Mouse (Mus musculus): ENCODE data around the gene Brox. TPM values are rescaled to one million over a fixed set of nuclear protein-coding genes. Genes with fewer than 3 reads are reported as not detected.
"Not testable (repeated sequence)": the region's sequence is repeated elsewhere in the genome, so short reads cannot be mapped to it uniquely, and the experiment has no call there.

Brox gene
- polyA plus RNA-seq (2015; fragmentation: Nextera tagmentation; extraction: Ambion mirVana): 78.6 and 81.2 TPM in 2 replicates

DNA sequence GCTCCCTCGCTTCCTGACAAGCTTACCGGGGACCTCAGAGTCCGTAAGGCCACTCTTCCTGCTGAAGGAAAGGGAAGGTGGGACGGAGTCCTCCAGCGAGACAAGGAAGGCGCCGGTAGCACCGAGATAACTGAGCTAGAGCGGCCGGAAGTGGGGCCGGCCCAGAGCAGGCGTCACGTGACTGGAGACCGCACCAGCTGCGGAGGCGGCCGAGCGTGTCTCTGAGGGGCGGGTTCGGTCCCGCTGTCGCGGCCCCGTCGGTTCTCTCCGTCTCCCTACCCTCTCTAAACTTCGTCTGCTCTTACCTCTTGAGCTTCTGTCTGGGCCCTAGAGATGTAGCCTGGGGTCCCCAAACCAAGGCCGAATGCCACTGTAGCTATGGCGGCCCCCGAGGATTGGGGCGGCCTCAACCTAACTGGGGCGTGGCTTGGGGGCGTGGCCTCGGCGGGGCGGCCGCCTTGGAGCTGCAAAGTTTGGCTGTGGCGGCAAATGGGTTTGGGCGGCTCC lies at the start of gene Brox:
Gene Brox, minus strand, starts transcription at position 393 of the 507 bp plus-strand sequence.
- Histone ChIP-seq H3K27me3 (no peaks in the 10 kb centered on the region), H3K27ac (peak within 1 kb of the TSS; percentile 57), H3K9ac (peak within 1 kb of the TSS; percentile 66), H3K4me3 (peak within 1 kb of the TSS; percentile 52), H3K4me2 (peak within 1 kb of the TSS; percentile 63), H3K36me3 (ENCODE audit: poor library complexity, severe bottlenecking) (peaks cover 14% of the 10 kb centered on the region), H3K4me1 (peaks cover 6% of the 10 kb centered on the region; the same call in 1 of the 2 replicates), H3K9me3 (replicated peaks) (no peaks in the 10 kb centered on the region)
- ATAC-seq: peak; percentile 96
- WGBS: under 1% methylated on average over 39 of the region's 39 CpGs

DNA sequence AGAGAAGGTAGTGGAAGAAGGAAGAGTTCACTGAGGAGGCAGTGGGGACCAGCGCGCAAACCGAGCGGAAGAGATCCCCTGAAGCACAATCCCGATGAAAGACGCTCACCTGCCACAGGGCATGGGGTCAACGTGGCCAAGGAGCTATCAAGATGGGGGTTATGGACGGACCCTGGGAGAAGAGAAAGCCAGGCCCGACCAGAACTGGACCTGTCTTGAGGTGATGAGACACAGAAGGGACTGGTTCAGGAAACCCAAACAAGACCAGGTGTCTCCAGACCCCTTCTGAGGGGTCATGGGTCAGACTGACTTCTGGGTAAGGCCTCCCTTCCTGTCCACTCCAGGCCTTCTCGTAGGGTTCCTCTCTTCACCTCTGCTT lies 48.7 kb upstream of the Brox start:
- H3K36me3 ChIP-seq (ENCODE audit: poor library complexity, severe bottlenecking): peaks cover 42% of the 10 kb centered on the region
- H3K27ac ChIP-seq: peak overlapping the region; percentile 80
- 11% methylated on average over 10 of the region's 10 CpGs for WGBS
- ATAC-seq: no peak
- no peaks in the 10 kb centered on the region for H3K9me3 ChIP-seq (replicated peaks)
- peak overlapping the region; percentile 72 for H3K4me2 ChIP-seq
- peak overlapping the region; percentile 93 for H3K9ac ChIP-seq
- no peaks in the 10 kb centered on the region for H3K27me3 ChIP-seq
- H3K4me1 ChIP-seq: peaks cover 15% of the 10 kb centered on the region
- H3K4me3 ChIP-seq: peak overlapping the region; percentile 98

DNA sequence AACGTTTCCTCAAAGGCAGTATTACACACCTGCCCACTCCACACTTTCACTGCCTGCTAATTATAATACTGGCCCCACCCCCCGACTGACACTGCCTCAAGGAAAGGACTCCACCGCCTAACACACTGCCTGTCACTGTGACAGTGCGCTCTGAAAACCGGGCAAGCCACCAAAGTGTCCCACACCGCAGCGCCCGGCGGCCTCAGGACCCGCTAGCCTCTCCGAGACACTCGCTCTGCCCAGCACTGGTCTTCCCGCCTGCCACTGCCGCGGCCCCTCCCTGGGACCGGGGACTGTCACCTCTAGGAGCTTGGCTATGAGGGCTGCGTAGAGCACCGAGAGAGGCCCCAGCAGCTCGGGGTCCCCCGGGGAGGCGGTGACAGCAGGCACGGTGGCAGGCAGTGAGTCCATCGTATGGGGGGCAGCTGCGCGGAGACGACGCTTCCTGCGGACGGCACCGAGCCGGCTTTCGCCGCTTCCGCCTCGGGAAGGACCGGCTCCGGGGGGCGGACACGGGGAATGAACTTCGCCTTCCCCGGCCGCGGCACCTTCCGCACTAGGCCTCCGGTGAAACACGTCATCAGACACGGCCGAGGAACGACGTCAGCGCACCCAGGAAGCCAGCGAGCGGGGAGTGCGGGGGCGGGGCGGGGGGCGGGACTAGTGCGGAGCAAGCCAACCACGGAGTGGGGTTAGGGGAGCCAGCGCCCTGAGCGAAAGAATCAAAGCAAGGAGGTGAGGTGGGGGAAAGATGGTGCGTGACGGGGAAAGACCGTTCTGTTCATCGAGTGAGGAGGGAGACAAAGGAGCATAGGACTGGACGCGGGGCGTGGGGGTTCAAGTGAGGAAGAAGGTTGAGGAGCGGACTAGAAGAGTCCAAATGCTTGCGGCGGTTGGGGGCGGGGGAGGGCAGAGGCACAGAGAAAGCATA lies 48.1 kb upstream of the Brox start:
- Histone ChIP-seq H3K4me1 (peaks cover 15% of the 10 kb centered on the region), H3K27ac (peak overlapping the region; percentile 80), H3K4me2 (peak overlapping the region; percentile 72), H3K27me3 (no peaks in the 10 kb centered on the region), H3K9ac (peak overlapping the region; percentile 93), H3K4me3 (peak overlapping the region; percentile 98), H3K36me3 (ENCODE audit: poor library complexity, severe bottlenecking) (peaks cover 42% of the 10 kb centered on the region), H3K9me3 (replicated peaks) (no peaks in the 10 kb centered on the region)
- ATAC-seq: peak; percentile 99
- under 1% methylated on average over 71 of the region's 72 CpGs for WGBS

DNA sequence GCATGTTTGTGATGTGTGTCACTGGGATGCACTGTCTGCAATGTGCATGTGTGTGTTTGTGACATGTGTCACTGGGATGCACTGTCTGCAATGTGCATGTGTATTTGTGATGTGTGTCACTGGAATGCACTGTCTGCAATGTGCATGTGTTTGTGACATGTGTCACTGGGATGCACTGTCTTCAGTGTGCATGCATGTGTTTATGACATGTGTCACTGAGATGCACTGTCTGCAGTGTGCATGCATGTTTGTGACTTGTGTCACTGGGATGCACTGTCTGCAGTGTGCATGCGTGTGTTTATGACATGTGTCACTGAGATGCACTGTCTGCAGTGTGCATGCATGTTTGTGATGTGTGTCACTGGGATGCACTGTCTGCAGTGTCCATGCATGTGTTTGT lies 45.8 kb upstream of the Brox start:
- not testable (repeated sequence) for H3K4me2 ChIP-seq; H3K9me3 ChIP-seq (replicated peaks); H3K4me3 ChIP-seq; H3K9ac ChIP-seq; ATAC-seq; H3K27me3 ChIP-seq; H3K27ac ChIP-seq
- H3K4me1 ChIP-seq: peaks cover 15% of the 10 kb centered on the region
- H3K36me3 ChIP-seq (ENCODE audit: poor library complexity, severe bottlenecking): peaks cover 40% of the 10 kb centered on the region
- 92% methylated on average over 1 of the region's 1 CpGs for WGBS

DNA sequence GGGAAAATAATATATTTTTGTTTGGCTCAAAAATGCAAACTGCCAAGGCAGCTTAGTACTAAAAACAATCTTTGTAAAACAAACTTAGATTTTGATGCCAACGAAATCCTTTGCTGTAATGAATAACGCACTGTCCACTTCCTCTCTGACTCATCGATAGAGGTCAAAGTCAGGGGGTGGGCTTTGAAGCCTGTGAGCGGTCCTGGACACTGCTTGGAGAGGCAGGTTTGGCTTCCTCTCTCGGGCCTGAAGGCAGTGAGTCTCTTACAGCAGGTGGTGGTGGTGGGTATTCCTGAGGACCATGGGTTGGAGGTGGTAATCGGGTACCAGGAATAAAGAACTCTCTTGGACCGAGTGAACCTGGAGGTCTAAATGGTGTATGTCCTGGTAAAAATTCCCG lies 30.1 kb upstream of the Brox start:
- Histone ChIP-seq H3K27me3 (no peaks in the 10 kb centered on the region), H3K4me1 (no peaks in the 10 kb centered on the region), H3K4me3 (no peak overlapping the region), H3K4me2 (no peak overlapping the region), H3K27ac (no peak overlapping the region), H3K36me3 (ENCODE audit: poor library complexity, severe bottlenecking) (peaks cover 84% of the 10 kb centered on the region), H3K9ac (no peak overlapping the region), H3K9me3 (replicated peaks) (no peaks in the 10 kb centered on the region)
- no peak for ATAC-seq
- 94% methylated on average over 8 of the region's 8 CpGs for WGBS

DNA sequence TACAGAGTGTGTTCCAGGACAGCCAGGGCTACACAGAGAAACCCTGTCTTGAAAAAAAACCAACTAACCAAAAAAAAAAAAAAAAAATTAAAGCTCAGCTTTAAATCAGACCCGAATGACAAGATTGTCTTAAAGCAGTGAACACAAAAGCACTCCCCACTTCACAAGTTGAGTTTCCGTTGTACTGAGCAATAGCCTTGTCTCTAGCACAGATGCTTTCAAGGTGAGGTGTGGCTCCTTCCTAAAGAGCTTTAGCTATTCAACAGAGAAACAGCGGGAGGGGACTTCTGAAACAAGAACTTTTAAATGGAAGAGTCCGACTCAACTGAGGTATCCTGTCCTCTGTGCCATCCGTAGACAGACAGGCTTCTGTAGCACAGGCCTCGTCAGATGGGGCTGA lies 27.4 kb upstream of the Brox start:
- no peak overlapping the region for H3K9ac ChIP-seq
- no peak for ATAC-seq
- no peak overlapping the region for H3K27ac ChIP-seq
- H3K9me3 ChIP-seq (replicated peaks): no peaks in the 10 kb centered on the region
- WGBS: 93% methylated on average over 6 of the region's 6 CpGs
- no peak overlapping the region for H3K4me2 ChIP-seq
- H3K27me3 ChIP-seq: no peaks in the 10 kb centered on the region
- no peak overlapping the region for H3K4me3 ChIP-seq
- peaks cover 80% of the 10 kb centered on the region for H3K36me3 ChIP-seq (ENCODE audit: poor library complexity, severe bottlenecking)
- H3K4me1 ChIP-seq: no peaks in the 10 kb centered on the region

DNA sequence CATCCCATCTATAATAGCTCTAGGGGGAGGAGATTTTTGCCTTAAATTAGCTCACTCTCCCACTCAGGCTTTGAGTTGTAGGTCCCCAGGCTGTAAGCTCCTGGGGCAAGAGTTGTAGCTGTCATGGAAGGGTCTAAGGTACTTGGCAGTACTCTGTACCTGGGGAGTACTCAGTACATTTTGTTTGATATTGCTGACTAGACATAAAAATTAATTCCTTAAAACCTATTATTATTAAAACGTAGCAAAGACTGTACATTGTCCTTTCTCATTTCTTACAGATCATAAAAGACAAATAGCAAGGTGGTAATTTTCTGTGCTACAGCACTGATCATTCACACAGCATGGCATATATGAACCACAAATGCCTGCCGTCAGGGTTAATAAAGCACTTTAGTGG lies 26.9 kb upstream of the Brox start:
- H3K9ac ChIP-seq: no peak overlapping the region
- 92% methylated on average over 2 of the region's 2 CpGs for WGBS
- no peak overlapping the region for H3K4me2 ChIP-seq
- H3K4me3 ChIP-seq: no peak overlapping the region
- H3K4me1 ChIP-seq: no peaks in the 10 kb centered on the region
- peaks cover 80% of the 10 kb centered on the region for H3K36me3 ChIP-seq (ENCODE audit: poor library complexity, severe bottlenecking)
- no peaks in the 10 kb centered on the region for H3K27me3 ChIP-seq
- no peak overlapping the region for H3K27ac ChIP-seq
- H3K9me3 ChIP-seq (replicated peaks): no peaks in the 10 kb centered on the region
- no peak for ATAC-seq

DNA sequence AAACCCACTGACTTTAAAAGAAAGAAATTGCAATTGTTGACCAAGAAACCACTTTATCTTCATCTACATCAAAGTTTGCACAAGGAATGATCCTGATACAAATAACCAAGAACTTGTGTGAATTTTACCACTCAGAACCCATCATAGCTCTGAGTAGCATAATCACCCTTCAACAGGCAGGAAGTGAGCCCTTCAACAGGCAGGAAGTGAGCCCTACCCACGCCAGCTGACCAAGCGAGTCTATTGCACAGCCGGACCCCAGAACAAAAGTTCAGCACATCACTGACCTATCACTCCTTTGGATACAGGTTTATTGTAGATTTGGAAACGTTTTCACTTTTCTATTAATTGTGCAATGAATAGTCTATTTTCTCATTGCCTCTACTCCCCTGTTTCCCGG lies 25.4 kb upstream of the Brox start:
- H3K36me3 ChIP-seq (ENCODE audit: poor library complexity, severe bottlenecking): peaks cover 77% of the 10 kb centered on the region

DNA sequence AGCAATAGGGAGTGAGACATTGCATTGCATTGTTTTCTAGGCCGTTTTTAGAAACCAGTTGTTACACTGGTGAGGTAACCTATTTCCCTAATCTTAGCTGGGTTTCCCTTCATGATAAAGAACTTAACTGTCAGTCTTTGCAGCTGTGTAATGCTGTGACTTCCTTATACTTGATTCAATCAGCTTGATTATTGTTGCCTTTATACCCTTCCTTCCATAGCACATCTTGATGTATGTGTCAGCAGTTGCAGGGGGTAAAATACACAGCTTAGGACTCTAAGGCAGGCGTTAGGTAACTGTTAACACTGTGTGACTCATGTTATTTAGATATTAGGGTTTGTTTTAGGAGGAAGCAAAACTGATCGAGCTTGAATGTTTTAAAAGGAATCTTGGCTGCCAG lies 23.6 kb upstream of the Brox start:
- Histone ChIP-seq H3K9me3 (replicated peaks) (no peaks in the 10 kb centered on the region), H3K4me1 (no peaks in the 10 kb centered on the region), H3K27me3 (no peaks in the 10 kb centered on the region), H3K9ac (no peak overlapping the region), H3K36me3 (ENCODE audit: poor library complexity, severe bottlenecking) (peaks cover 79% of the 10 kb centered on the region), H3K4me3 (no peak overlapping the region), H3K4me2 (no peak overlapping the region), H3K27ac (no peak overlapping the region)
- 87% methylated on average over 3 of the region's 3 CpGs for WGBS
- ATAC-seq: no peak

More for the DNA sequence above, 25.4 kb upstream of the Brox start:
- not testable (repeated sequence) for H3K9me3 ChIP-seq (replicated peaks); H3K9ac ChIP-seq; H3K4me1 ChIP-seq; H3K27ac ChIP-seq; H3K4me2 ChIP-seq; ATAC-seq; H3K4me3 ChIP-seq; H3K27me3 ChIP-seq
- WGBS: 92% methylated on average over 5 of the region's 5 CpGs

DNA sequence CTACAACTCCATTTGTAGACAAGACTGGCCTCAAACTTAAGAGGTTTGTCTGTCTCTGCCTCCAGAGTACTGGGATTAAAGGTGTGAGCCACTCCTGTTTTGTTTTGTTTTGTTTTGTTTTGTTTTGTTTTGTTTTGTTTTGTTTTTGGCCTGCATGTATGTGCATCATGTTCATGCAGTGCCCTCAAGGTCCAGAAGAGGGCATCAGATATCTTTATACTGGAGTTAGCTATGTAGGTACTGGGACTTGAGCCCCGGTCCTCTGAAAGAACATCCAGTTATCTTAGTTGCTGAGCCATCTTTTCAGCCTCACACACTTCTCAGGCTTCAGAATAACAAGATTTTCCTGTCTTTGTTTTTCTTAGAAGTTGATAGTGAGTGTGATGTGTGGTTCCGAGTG lies 18.7 kb upstream of the Brox start:
- WGBS: 91% methylated on average over 2 of the region's 2 CpGs
- peaks cover 73% of the 10 kb centered on the region for H3K36me3 ChIP-seq (ENCODE audit: poor library complexity, severe bottlenecking)
- no peak for ATAC-seq

DNA sequence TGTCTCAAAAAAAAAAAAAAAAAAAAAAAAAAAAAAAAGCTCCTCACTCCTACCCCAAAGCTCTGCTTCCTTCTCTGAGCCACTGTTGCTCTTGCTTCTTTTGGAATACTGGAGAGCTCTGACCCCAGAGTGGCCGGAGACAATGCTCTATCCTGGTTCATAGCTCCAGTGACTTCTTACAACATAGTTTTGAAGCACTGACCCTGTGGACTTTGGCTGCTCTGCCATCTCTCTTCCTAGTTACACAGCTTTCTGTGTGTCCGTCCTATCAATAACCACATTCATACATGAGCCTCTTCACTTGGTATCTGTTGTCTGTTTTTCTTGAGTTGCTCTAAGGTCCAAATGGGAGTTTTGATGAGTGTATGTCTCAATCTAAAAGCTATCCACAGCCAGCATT lies 15.0 kb upstream of the Brox start:
- 90% methylated on average over 2 of the region's 2 CpGs for WGBS
- no peaks in the 10 kb centered on the region for H3K27me3 ChIP-seq
- no peak overlapping the region for H3K4me3 ChIP-seq
- no peak overlapping the region for H3K4me2 ChIP-seq
- H3K9me3 ChIP-seq (replicated peaks): no peaks in the 10 kb centered on the region
- no peak overlapping the region for H3K27ac ChIP-seq
- no peak for ATAC-seq
- H3K36me3 ChIP-seq (ENCODE audit: poor library complexity, severe bottlenecking): peaks cover 51% of the 10 kb centered on the region
- H3K9ac ChIP-seq: no peak overlapping the region
- no peaks in the 10 kb centered on the region for H3K4me1 ChIP-seq

More for the DNA sequence above, 18.7 kb upstream of the Brox start:
- H3K27ac ChIP-seq: no peak overlapping the region
- H3K4me1 ChIP-seq: no peaks in the 10 kb centered on the region
- H3K4me2 ChIP-seq: no peak overlapping the region
- H3K9me3 ChIP-seq (replicated peaks): no peaks in the 10 kb centered on the region
- no peak overlapping the region for H3K9ac ChIP-seq
- no peaks in the 10 kb centered on the region for H3K27me3 ChIP-seq
- no peak overlapping the region for H3K4me3 ChIP-seq

DNA sequence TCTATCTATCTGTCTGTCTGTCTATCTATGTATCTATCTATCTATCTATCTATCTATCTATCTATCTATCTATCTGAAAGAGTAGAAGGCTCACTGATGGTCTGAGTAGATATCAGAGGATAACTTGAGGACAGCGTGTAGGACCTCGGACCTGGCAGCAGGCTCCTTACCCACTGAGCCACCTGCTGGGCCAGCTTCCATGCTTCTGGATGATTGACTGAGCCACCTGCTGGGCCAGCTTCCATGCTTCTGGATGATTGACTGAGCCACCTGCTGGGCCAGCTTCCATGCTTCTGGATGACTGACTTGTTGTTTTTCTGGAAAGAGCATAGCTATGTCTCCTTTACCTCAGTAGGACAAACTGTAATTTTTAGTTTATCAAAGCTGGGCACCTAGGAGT lies 12.5 kb upstream of the Brox start:
- not testable (repeated sequence) for H3K4me2 ChIP-seq, H3K27me3 ChIP-seq
- WGBS: 75% methylated on average over 2 of the region's 2 CpGs

More for the DNA sequence above, 12.5 kb upstream of the Brox start:
- H3K9me3 ChIP-seq (replicated peaks); H3K4me1 ChIP-seq; H3K4me3 ChIP-seq; ATAC-seq; H3K9ac ChIP-seq; H3K27ac ChIP-seq: not testable (repeated sequence)
- H3K36me3 ChIP-seq (ENCODE audit: poor library complexity, severe bottlenecking): peaks cover 33% of the 10 kb centered on the region

Data from forebrain, embryonic 13.5 days (tissue).